Mouse (Mus musculus) layer of hippocampus, adult 9-11 months (tissue): Measurements from ENCODE around the gene Gcnt4.

Experiments used
- DNase-seq: peaks from one replicate; pipeline ENCODE4 v3.0.0; 2022

Gcnt4 gene

GRCm38 (mm10) chr13:96951880-96952279 is 27.4 kb downstream of the Gcnt4 start:
- DNase-seq = no peak

GRCm38 (mm10) chr13:96956466-96956865 is 32.0 kb downstream of the Gcnt4 start:
- DNase-seq = no peak

- DNase-seq = no peak
Measured at GRCm38 (mm10) chr13:96960019-96960418, 35.5 kb downstream of the Gcnt4 start.

- DNase-seq = peak; percentile 43
Measured at GRCm38 (mm10) chr13:96961366-96962157, 37.1 kb downstream of the Gcnt4 start.

- no peak for DNase-seq
Measured at GRCm38 (mm10) chr13:96962801-96963200, 38.3 kb downstream of the Gcnt4 start.

- DNase-seq = no peak
Measured at GRCm38 (mm10) chr13:96964981-96965380, 40.5 kb downstream of the Gcnt4 start.

- no peak for DNase-seq
Measured at GRCm38 (mm10) chr13:96966210-96967089, 42.0 kb downstream of the Gcnt4 start.

- no peak for DNase-seq
Measured at GRCm38 (mm10) chr13:96967091-96967490, 42.6 kb downstream of the Gcnt4 start.

- DNase-seq = no peak
Measured at GRCm38 (mm10) chr13:96967822-96968221, 43.3 kb downstream of the Gcnt4 start.

GRCm38 (mm10) chr13:96971076-96971475 is 46.6 kb downstream of the Gcnt4 start:
- DNase-seq = no peak

GRCm38 (mm10) chr13:96971861-96972282 is 47.4 kb downstream of the Gcnt4 start:
- DNase-seq = no peak

GRCm38 (mm10) chr13:96973318-96973717 is 48.8 kb downstream of the Gcnt4 start:
- no peak for DNase-seq

GRCm38 (mm10) chr13:96976986-96977595 is 52.6 kb downstream of the Gcnt4 start:
- no peak for DNase-seq

GRCm38 (mm10) chr13:96980561-96980960 is 56.1 kb downstream of the Gcnt4 start:
- no peak for DNase-seq

- DNase-seq = peak; percentile 10
Measured at GRCm38 (mm10) chr13:96983251-96984126, 59.0 kb downstream of the Gcnt4 start.

GRCm38 (mm10) chr13:96984688-96985087 is 60.2 kb downstream of the Gcnt4 start:
- DNase-seq = no peak

- DNase-seq = no peak
Measured at GRCm38 (mm10) chr13:96985599-96986275, 61.2 kb downstream of the Gcnt4 start.

GRCm38 (mm10) chr13:96989129-96989528 is 64.6 kb downstream of the Gcnt4 start:
- DNase-seq = no peak

GRCm38 (mm10) chr13:96990045-96990444 is 65.6 kb downstream of the Gcnt4 start:
- DNase-seq = no peak

GRCm38 (mm10) chr13:96990561-96991265 is 66.2 kb downstream of the Gcnt4 start:
- DNase-seq = no peak
